Mouse (Mus musculus) left cerebral cortex, adult 18-20 months (tissue): ENCODE data around the gene Hdac5. TPM values are rescaled to one million over a fixed set of nuclear protein-coding genes. Genes with fewer than 3 reads are reported as not detected.

Experiments used
- DNase-seq, 2 experiments: peaks; one replicate each; pipeline ENCODE4 v3.0.0; 2021 to 2022; ENCODE audit warnings: low spot score in 2 of 2, mixed read lengths in 1 of 2
- total RNA-seq, 2 experiments: library from RNA; stranded (reverse); gene quantifications; 2 replicates each; pipeline ENCODE4 v1.2.3; 2021

Hdac5 gene
- total RNA-seq, 2 experiments from 2014 or later, result 298 to 303 TPM

DNA sequence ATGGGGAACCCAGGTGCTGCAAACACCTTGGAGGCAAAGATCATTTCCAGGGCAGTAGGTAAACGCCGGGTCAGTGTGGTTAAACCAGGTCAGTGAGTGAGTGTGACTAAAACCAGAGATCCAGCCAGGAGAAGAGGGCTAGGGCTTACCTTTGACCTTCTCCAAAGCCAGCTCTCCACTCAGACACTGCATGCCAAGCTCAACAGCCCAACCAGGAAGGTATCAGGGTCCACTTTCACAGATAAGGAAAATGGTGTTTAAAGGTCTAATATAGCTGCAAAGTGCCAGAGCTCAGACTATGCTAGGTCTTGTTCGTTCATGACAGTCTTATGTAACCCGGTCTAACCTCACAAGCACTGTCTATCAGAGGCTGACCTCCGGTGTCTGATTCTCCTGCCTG, 11.3 kb upstream of the Hdac5 start:
- no peak for DNase-seq

DNA sequence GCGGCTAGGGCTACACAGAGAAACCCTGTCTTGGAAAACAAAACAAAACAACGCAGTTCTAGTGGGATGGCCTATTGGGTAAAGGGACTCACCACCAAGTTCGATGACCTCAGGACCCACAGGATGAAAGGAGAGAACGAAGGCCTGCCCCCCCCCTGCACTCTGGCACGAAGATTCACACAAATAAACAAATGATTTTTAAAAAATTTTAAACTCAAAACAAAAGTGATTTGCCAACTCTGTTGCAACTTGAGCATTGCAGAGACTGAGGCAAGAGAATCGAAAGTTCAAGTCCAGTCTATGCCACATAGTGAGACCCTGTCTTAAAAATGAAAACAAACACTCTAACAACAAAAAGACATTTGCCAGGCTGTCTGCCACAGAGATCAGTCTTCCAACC, 10.7 kb upstream of the Hdac5 start:
- DNase-seq, result no peak

DNA sequence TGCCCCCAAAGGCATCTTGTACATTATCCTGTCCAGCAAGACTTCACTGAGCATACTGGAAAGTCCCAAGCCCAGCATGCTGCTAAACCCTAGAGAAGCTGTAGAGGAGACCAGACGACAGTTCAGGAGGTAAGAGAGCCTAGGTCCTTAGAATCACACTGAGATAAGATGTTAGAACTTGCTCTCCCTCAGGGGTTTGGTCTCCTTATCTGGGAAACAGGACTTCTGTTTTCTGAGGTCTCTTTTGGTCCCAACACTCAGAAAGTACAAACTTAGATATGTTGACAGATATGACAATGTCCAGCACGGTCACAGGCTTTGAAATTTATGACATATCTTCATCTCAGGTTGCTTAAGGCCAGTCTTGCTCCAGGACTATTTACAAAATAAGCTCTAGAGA, 6.1 kb upstream of the Hdac5 start:
- no peak for DNase-seq

DNA sequence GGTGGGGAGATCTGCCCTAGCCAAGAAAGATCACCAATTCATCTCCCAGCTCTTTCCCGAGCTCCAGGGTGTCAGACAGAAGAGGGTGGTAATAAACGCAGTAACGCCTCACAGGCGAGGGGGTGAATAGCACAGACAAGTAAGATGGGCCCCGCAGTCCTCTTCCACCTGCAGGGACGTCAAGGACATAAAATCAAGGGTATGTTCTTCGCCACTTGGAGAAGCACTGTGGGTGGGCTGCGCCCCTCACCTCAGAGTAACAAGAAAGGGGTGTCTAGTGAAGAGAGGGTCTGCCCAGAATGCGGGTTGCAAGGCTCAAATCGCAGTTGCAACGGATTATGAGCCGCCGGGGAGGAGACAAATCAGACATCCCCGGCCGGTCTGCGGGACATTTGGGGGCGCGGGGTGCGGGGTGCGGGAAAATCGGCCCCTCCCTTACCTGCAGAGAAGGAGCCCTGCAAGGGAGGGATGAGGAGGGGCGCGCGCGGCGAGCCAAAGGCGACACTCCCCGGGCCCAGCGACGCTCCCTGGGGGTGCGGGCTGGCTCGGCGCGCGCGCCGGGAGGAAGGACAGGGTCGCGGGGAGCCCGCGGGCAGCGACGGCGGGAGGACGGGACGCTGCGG, 524 bp downstream of the Hdac5 start:
- no peak for DNase-seq

DNA sequence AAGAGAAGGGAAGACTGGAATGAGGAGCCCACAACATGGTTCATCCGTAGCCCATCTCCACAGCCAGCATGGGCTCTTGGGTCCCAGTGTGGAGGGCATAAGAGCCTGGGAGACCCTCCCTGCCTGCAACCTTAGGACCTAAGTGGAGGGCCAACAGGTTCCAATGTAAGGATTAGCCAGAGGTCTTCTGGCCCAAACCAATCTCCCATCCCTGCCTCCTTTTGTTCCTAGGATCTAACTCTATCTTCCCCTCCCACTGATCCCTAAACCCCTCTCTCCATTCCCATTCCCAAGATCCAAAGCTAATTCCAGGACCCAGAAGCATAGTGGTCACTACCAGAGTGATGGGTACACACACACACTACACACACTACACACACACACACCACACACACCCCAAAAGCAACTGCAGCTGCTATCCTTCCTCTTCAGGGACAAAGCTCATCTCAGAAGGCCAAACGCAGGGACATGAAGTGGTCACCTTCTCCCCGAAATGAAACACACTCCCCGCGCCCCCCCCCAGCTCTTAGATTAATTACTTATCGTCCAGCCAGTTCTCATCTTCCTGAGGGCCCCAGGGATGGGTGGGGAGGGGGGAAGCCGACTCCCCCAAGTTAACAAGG, 1.2 kb downstream of the Hdac5 start:
- DNase-seq, result no peak

DNA sequence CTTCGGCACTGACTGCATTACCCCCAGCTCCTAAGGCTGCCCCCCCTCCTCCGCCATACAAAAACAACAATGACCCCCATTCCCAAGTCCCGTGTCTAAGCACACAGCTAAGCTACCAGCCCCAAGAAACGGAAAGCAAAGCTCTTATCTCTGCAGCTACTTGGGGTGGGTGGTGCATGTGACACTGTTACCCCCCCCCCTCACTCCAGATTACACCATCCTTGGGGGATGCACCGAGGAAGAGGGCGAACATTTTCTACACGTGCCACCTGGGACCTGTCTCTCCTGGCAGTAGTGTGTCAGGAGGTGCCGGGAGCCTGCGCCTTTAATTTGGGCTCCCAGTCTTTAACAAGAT, 1.8 kb downstream of the Hdac5 start:
- DNase-seq, result no peak

DNA sequence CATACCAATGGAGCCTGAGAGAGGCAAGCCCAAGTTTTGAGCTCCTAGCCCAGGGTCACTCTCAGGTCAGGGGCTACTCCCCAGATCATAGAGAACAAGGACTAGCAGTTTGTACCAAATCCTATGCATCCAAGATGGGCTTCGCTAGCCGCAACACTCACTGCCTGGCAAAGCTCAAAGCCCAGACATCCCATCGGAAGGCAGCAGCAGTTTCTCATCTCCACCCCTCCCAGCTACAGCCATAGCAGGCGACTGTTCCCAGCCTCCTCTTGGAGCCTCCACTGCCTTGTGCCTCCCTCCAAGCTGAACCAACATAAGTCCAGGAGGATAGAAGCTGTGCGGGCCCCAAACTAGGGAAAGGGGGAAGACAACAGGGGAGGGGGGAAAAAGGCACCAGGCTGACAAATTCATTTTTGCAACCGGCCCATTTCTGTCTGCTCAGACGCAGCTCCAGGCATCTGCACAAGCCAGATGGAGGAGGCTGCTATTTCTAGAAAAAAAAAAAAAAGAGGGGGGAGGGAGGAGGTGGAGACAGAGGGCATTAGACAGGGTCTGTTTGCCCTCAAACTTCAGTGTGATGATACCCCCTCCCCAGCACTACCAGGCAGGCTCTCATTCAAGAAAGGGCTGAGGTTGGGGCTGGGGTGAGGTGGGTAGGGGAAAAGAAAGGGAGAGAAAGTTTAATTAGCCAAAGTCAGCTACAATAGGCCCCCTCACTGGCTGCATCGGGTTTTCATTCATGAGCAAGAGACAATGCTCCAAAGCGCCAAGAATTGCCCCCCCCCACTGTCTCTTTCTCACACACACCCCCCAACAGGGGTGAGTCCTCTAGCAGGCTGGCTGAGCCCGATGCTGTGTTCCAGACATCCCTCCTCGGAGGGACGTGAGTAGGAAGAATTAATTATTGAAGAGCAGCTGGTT, 2.4 kb downstream of the Hdac5 start:
- DNase-seq, result no peak

DNA sequence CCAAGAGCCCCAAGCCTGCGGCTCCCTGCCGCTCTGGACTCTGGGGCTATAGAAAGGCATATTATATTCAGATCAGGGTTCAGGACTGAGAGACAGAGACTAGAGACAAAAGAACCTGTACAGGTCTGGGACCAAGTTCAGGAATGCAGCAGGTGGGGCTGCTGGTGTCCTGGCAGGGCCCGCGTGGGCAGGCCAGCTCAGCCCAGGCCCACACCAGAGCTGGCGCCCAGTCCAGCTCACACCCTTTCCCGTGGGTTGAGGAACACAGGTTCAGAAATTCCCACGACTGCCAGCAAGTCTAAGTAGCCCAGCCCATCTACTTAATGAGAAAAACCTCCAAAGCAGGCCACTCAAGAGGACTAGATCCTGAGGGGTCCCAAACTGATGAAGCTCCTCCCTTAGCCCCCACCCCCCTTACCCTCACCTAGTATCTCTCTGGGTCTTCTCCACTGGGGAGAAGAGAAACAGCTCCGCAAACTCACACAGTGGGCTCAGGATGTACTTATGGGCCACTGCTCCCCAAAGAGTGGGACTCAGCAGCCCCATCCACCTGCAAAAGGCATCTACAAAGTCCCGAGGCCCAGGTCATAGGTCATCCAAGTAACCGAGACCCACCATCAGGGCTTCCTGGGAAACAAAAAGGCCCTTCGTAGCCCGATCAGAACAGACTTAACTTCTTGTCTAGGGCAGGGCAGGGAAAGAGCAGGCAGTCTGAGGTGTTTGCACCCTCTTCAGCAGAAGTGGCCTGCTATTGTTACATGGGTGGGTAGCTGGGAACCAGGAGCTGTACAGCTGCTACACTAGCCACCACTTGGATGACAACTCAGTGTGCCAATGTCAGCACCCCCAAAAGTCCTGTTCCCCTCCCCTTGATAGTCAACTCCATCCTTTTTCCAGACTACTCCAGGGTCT, 3.6 kb downstream of the Hdac5 start:
- DNase-seq, result no peak

DNA sequence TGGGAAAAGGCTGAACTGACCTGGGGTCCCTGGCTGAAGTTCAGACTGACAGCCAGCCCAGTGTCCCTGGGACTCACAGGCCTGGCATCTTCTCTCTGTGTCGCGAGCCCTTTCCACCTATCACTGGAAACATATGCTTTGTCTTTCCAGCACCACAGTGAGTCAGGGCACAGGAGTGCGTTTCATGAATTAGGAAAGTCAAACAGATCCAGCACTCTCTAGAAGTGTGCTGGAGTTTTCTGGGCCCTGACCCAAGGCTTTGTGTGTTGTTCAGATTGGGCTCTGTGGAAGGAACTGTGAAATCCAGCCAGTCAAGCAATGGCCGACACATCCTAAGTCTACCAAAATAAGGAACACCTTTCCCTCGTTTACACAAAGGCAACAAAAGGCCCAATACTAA, 4.7 kb downstream of the Hdac5 start:
- no peak for DNase-seq

DNA sequence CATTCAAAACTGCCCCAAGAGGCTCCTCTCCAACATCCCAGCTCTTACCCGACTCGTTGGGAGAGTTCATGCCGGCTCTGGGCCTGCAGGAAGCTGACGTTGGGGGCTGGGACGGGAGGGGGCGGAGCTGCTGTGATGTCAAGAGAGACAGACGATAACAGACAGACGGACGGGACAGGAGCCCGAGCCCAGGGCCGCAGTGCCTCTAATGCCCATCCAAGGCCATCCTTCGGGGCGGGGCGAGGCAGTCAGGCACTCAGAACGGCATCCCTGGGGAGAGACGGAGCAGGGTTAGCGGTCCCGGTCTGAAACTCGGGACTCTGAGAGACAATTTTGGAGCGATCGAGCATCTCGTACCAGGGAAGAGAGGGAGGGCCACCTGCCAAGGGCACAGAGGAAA, 5.3 kb downstream of the Hdac5 start:
- DNase-seq, result no peak

DNA sequence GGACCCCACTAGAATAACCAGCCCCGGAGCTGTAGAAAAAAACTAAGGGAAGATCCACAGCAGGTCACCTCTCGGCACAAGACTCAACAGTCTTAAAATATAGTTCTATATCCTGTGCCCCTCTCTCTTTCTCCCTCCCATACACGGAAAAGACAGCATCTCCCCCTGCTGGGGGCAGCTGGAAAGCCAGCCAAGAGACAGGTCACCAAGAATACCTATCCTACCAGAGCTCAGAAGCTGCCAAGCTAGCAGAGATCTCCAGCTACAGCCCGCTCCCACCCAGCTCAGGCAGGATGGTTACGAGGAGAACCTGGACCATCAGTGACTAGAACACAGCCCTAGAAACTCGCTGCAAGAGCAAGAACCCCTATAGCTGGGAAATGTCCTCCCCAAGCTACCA, 6.8 kb downstream of the Hdac5 start:
- no peak for DNase-seq

DNA sequence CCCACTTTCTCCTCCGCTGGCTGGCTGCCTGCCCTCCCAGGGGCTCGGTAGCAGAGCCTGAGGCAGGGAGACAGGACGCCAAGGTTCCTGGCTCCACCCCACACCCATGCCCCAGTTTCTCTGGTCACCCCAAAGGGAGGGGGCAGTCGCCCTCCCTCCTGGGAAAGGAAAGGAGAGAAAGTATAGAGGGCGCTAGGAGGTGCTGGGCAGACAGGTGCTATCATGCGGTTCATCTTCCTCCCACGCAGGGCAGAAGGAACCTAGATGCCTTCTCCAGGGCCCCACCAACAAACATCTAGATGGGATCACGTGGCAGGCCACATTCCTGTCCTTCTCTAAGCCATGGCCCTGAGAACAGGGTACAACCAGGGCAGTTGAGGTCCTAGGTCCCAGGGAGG, 8.0 kb downstream of the Hdac5 start:
- no peak for DNase-seq

DNA sequence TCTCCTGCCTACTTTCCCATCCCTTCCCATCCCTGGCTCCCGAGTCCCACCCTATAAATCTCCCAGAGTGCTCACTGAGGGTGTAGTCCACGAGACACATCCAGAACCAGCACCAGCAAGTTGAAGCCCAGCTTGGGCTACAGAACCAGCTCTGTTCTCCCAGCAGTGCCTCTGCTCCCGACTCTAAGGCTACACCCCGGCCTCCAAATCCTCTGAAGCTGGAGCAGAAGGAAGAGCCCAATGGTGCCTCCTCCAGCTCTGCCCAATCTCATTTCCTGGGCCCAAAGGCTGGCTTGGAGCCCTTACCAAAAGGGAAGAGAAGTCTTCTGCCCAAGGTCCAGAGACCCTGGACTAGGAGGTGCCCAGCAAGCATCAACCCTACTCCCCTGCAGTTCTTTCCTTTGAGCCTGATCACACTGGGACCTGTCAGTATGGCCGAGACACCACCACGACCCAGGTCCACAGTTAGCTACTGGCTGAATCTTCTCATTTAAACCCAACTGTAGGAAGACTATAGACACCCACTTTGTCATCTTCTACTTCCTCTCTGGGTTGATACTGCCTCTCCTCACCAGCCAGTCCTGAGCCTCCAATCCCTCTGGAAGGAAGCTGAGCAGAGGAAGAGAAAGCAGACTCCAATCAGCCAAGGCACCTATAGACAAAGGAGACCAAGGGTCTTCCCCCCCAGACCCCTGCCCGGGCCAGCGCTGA, 8.6 kb downstream of the Hdac5 start:
- DNase-seq, result no peak

DNA sequence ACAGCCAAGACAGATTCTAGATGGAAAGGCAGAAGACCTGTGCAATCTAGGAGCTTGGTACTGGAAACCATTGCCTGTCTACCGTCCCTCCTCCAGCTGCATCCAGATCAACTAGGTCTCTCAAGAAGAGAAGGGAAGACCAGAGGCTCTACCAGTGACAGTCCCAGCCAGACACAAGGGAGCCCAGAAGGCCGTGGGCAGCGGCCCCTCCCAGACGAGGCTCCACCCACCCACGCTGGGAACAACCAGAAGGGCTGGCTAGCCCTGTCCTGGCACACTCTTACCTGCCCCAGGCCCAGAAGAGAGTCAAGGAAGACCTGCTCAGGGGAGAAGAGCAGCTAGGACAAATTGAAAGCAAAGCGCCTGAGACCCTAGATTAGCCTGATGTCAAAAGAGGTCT, 9.5 kb downstream of the Hdac5 start:
- DNase-seq, result peak in 1 of 2 experiments; percentile 53

DNA sequence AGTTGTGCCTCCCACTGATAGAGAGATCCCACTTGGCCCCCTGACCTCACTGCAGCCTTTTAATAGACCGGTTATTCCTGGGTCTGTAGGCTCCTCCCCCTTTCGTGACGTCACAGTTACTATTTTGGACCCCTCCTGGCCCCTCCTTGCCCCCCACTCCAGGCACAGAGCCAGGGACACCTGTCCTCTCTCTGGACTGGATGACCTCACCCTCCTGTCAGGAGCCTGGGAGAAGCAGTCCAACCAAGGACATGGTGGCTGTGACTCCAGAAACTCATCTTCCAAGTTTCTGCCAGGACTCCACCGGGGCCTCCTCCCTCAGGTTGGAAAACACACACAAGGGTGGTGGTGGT, 10.0 kb downstream of the Hdac5 start:
- no peak for DNase-seq

DNA sequence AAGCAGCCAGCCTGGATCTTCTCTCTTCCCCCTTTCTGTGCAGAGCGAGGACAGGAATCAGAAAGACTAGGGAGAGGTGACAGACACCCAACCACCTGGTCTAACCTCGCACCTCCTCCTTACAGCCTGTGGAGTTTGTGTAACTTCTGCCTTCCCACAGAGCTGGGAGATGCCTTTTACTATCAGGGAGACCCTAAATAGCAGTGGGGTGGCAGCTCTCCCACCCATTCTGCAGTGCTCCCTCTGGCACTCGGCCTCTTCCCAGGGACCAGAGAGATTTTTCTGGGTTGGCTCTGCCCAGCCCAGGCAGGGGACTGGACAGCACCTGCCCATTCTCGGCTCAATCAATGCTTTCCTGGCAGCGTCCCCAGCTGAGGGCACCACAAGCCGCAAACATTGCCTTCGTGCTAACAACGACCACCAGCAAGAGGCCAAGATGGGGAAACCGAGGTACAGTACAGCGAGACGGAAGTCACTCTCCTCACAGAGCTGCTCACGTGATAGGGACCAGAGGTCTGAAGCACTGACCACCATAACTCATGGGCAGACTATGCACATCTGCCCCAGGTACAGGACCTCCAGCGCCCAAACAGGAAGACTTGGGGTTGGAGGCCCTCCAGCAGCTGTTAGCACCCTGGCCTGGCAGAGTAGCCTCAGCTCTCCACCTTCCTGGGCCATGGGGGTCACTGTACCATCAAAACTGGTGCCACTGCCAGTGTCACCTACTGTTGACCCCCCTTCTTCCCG, 10.5 kb downstream of the Hdac5 start:
- DNase-seq, result no peak

DNA sequence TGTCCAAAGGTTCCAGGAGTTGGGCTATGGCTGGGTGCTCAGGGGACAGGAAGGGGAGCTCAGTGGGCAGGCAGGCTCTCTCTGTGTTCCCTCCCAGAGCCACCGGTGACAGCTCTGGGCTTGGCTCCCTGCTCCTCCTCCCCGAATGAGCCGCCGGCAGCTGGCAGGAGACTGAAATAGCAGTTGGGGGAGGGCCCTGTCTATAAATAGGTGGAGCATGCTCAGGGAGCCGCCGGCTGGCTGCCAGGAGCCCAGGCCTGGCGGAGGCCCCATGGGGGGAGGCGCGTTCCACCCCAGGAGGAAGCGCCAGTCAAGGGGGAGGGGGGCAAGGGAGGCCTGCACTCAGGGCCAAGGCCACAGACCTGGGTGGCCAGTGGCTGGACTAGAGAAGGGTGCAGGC, 11.2 kb downstream of the Hdac5 start:
- DNase-seq, result peak; percentile 94 to 96

DNA sequence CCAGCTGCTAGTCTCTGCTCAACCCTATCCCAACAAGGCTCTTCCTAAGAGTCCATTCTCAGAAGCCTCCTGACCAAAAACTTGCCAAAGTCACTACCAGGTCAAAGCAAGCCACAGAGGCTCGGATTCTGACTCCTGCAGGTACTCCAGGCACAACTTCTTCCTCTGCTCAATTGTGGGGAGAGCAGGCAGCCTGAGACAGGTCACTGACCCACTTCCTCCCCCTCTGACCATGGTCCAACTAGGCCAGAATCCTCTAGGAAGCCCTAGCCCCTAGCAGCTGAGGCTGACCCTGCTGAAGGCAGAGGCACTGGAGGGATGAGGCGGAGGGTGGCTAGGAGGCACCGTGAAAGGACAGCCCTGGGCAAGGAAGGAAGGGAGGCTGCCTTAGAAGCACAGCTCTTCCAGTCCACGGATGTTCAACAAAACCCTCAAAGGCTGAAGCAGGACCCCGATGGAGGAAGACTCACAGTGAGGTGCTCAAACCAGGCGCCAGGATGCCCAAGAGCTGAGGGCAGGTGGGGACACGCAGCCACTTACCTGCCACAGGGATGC, 12.0 kb downstream of the Hdac5 start:
- no peak for DNase-seq

DNA sequence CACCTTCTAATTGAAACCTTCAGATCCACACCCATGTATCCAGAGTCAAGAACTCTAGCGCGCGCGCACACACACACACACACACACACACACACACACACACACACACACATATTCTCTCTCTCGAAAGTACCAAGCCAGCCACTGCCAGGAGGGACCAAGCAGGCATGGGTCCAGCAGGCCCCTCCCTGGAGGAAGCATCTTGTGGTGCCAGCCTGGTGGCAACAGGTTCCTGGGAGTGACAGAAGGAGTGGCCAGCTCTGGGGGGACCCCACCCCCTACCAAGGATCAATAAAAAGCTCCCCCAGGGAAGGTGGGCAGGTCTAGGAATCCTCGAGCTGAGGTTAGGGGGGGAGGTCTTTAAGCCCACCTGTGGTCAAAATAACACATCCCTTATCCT, 12.6 kb downstream of the Hdac5 start:
- DNase-seq, result no peak

DNA sequence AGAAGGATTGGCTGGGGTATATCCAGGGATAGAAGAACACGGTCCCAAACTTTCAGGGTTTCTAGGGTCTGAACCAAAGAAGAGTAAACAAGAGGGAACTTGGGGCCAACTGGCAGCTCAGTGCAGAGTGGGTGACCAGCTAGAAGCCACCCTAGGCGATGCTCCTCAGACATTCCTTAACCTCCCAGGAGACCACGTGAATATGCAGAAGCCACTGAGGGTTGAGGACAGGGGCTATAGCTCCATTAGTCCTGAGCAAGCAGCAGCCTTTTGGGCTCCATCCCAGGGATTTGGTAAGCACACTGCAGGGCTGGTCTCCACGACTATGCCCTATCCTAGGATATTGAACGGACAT, 13.1 kb downstream of the Hdac5 start:
- no peak for DNase-seq
